Mouse (Mus musculus) intestine, embryonic 16.5 days (tissue): ENCODE measurements around the gene Babam2. TPM values are rescaled to one million over a fixed set of nuclear protein-coding genes. Genes with fewer than 3 reads are reported as not detected.

Source experiments
- ATAC-seq: fragments of 200-750 bp; cut with Nextera tagmentation; 2 replicates; pipeline ENCODE4 v1.8.0; 2017; ENCODE audit warnings: moderate TSS enrichment, moderate library complexity
- H3K27ac ChIP-seq: fragments of 300-500 bp; sonication (generic); 2 replicates; pipeline ENCODE4 v1.5.1; 2014; ENCODE audit warnings: mild to moderate bottlenecking, low read length
- H3K27me3 ChIP-seq: fragments of 300-500 bp; sonication (generic); replicated peaks from 2 replicates; pipeline ENCODE4 v1.6.1; 2014; ENCODE audit warnings: low read length, control low read depth, mixed read lengths; ENCODE audit not compliant: control insufficient read depth, insufficient read depth
- H3K36me3 ChIP-seq: fragments of 300-500 bp; sonication (generic); 2 replicates; pipeline ENCODE4 v1.6.1; 2014; ENCODE audit warnings: low read length, control low read depth; ENCODE audit not compliant: control insufficient read depth, insufficient read depth
- H3K4me1 ChIP-seq: fragments of 300-500 bp; sonication (generic); 2 replicates; pipeline ENCODE4 v1.6.1; 2014; ENCODE audit warnings: low read length, control low read depth, mixed read lengths; ENCODE audit not compliant: control insufficient read depth, insufficient read depth
- H3K4me2 ChIP-seq: fragments of 300-500 bp; sonication (generic); 2 replicates; pipeline ENCODE4 v1.6.1; 2014; ENCODE audit warnings: low read depth, low read length, control low read depth
- H3K4me3 ChIP-seq: fragments of 300-500 bp; sonication (generic); 2 replicates; pipeline ENCODE4 v1.5.1; 2014; ENCODE audit warnings: mild to moderate bottlenecking, low read length
- H3K9ac ChIP-seq: fragments of 300-500 bp; sonication (generic); 2 replicates; pipeline ENCODE4 v1.6.1; 2014; ENCODE audit warnings: low read depth, low read length
- H3K9me3 ChIP-seq: fragments of 300-500 bp; sonication (generic); 2 replicates; pipeline ENCODE4 v1.6.1; 2016; ENCODE audit warnings: low read length, control low read depth; ENCODE audit not compliant: control insufficient read depth
- WGBS: fragments of 180-500 bp; shearing (Covaris S2); extraction: QIAGEN DNeasy Blood & Tissue Kit; methylation state at CpG from one replicate; pipeline ENCODE4 v1.1.7; 2014; 5-methylcytosine and 5-hydroxymethylcytosine counted together
- polyA plus RNA-seq: library from polyadenylated mRNA; unstranded; fragments of >200 nt; fragmentation: Nextera tagmentation; extraction: Ambion mirVana; gene quantifications from 2 replicates; pipeline ENCODE4 v1.2.1, GENCODE M21; 2015

Gene Babam2
- polyA plus RNA-seq, 1 experiment from 2014 or later: 69.0 TPM

GRCm38 (mm10) chr5:31828747-31829146, 131.3 kb downstream of the Babam2 start:
- no peaks in the 10 kb centered on the region for H3K36me3 ChIP-seq
- peak; percentile 66 for ATAC-seq
- no peaks in the 10 kb centered on the region for H3K9me3 ChIP-seq
- no peak overlapping the region for H3K4me2 ChIP-seq
- H3K4me3 ChIP-seq: no peak overlapping the region
- WGBS: 73% methylated on average over 10 of the region's 10 CpGs
- H3K27ac ChIP-seq: no peak overlapping the region
- no peaks in the 10 kb centered on the region for H3K27me3 ChIP-seq
- no peak overlapping the region for H3K9ac ChIP-seq
- peaks cover 1% of the 10 kb centered on the region; the same call in 1 of the 2 replicates for H3K4me1 ChIP-seq

DNA sequence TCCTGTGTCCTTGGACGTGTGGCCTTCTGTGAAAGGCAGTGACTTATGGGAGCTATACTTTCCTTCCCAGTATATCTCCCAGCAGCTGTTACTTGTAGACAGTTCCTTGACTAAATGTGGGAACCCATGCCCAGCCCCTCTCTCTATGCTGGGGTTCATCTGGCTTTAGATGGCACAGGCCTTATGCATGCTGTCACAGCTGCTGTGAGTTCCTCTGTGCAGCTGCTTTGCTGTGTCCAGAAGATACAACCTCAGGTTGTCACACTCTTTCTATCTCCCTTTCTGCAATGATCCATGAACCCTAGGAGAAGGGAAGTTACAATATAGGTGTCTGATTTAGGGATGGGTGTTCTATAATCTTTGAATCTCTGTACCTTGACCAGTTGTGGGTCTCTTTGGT, 132.1 kb downstream of the Babam2 start:
- no peak overlapping the region for H3K27ac ChIP-seq
- no peak overlapping the region for H3K9ac ChIP-seq
- no peak overlapping the region for H3K4me3 ChIP-seq
- no peaks in the 10 kb centered on the region for H3K27me3 ChIP-seq
- H3K36me3 ChIP-seq: no peaks in the 10 kb centered on the region
- H3K9me3 ChIP-seq: no peaks in the 10 kb centered on the region
- no peak overlapping the region for H3K4me2 ChIP-seq
- H3K4me1 ChIP-seq: no peaks in the 10 kb centered on the region
- no peak for ATAC-seq
- 63% methylated on average over 1 of the region's 1 CpGs for WGBS

DNA sequence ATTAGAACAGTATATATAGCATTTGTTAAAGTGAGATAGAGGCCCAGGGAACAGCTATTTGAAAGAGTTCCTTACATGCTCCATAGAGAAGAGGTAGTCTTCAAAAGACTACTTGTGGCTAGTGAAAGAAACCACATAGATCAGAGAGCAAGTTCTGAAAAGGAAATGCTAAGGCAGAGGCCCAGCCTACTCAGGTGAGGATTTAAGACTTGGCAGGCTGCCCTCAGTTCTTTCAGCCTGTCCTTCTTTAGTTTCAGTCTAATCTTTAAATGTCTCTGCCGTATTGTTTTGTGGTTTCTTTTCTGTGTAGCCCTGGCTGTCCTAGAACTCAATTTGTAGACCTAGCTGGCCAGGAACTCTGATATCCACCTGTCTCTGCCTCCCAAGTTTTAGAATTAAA, 134.1 kb downstream of the Babam2 start:
- Histone ChIP-seq H3K27me3 (no peaks in the 10 kb centered on the region), H3K9ac (no peak overlapping the region), H3K27ac (0 out of 2 replicates have a peak overlapping the region, but pooled peaks have one; percentile 8), H3K4me3 (no peak overlapping the region), H3K4me1 (no peaks in the 10 kb centered on the region), H3K36me3 (no peaks in the 10 kb centered on the region), H3K9me3 (no peaks in the 10 kb centered on the region), H3K4me2 (no peak overlapping the region)
- ATAC-seq: no peak
- WGBS: 68% methylated on average over 1 of the region's 1 CpGs

DNA sequence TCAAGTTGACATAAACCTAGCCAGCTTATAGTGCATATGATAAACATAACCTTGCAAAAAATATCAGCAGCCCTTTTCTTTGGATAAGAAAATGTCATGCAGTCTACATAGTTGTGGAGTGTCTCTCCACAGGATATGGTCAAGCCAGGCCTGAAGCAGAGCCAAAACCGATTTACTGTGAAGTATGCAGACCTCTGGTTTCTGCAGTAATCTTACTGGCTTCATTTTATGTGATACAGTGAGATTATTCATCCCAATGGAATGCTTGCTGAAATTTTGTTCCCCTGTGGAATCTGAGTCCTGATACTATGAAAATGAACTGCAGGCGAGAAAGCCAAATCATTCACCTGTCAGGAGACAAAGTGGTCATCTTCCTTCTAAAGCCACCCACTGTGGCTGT, 138.2 kb downstream of the Babam2 start:
- no peak for ATAC-seq
- Histone ChIP-seq H3K27me3 (no peaks in the 10 kb centered on the region), H3K27ac (no peak overlapping the region), H3K4me1 (no peaks in the 10 kb centered on the region), H3K4me2 (no peak overlapping the region), H3K36me3 (no peaks in the 10 kb centered on the region), H3K4me3 (no peak overlapping the region), H3K9me3 (no peaks in the 10 kb centered on the region), H3K9ac (no peak overlapping the region)
- 90% methylated on average over 2 of the region's 2 CpGs for WGBS

- Histone ChIP-seq H3K36me3 (no peaks in the 10 kb centered on the region), H3K9ac (no peak overlapping the region), H3K4me2 (no peak overlapping the region), H3K4me3 (no peak overlapping the region), H3K27ac (no peak overlapping the region), H3K9me3 (no peaks in the 10 kb centered on the region), H3K4me1 (no peaks in the 10 kb centered on the region), H3K27me3 (no peaks in the 10 kb centered on the region)
- ATAC-seq: no peak
These were observed 142.5 kb downstream of the Babam2 start for GRCm38 (mm10) chr5:31839973-31840372.

GRCm38 (mm10) chr5:31840406-31840805, 142.9 kb downstream of the Babam2 start:
- Histone ChIP-seq H3K36me3 (no peaks in the 10 kb centered on the region), H3K4me2 (no peak overlapping the region), H3K9ac (no peak overlapping the region), H3K27ac (no peak overlapping the region), H3K4me3 (no peak overlapping the region), H3K9me3 (no peaks in the 10 kb centered on the region), H3K4me1 (no peaks in the 10 kb centered on the region), H3K27me3 (no peaks in the 10 kb centered on the region)
- 66% methylated on average over 1 of the region's 1 CpGs for WGBS
- no peak for ATAC-seq

DNA sequence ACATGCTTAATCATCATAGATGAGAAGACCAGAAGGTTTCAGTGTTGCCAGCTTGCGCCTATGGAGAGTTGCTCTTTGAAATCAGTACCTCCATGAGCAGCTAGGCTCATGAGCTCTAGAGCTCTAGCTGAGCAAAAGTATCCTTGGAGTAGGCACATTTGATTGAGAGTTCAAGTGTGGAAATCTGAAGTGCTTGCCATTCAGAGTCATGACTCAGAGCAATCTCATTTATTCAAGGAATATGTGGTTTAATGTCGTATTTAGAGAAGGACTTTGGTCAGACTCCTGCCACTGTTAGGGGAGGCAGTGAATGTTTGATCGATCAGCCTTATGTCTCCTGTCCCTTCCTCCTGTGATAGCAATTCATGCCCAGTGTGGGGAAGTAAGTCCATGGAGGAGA, 147.4 kb downstream of the Babam2 start:
- H3K9ac ChIP-seq: no peak overlapping the region
- no peak overlapping the region for H3K4me2 ChIP-seq
- H3K9me3 ChIP-seq: no peaks in the 10 kb centered on the region
- H3K4me1 ChIP-seq: no peaks in the 10 kb centered on the region
- no peaks in the 10 kb centered on the region for H3K27me3 ChIP-seq
- no peak overlapping the region for H3K27ac ChIP-seq
- no peaks in the 10 kb centered on the region for H3K36me3 ChIP-seq
- WGBS: 73% methylated on average over 3 of the region's 3 CpGs
- no peak overlapping the region for H3K4me3 ChIP-seq
- ATAC-seq: peak; percentile 31; the same call in 1 of the 2 replicates

- H3K9me3 ChIP-seq: no peaks in the 10 kb centered on the region
- H3K36me3 ChIP-seq: no peaks in the 10 kb centered on the region
- no peak overlapping the region for H3K27ac ChIP-seq
- ATAC-seq: peak; percentile 44
- H3K4me1 ChIP-seq: no peaks in the 10 kb centered on the region
- no peak overlapping the region for H3K4me2 ChIP-seq
- no peak overlapping the region for H3K9ac ChIP-seq
- H3K4me3 ChIP-seq: no peak overlapping the region
- no peaks in the 10 kb centered on the region for H3K27me3 ChIP-seq
These were observed 149.5 kb downstream of the Babam2 start for GRCm38 (mm10) chr5:31846971-31847370.

DNA sequence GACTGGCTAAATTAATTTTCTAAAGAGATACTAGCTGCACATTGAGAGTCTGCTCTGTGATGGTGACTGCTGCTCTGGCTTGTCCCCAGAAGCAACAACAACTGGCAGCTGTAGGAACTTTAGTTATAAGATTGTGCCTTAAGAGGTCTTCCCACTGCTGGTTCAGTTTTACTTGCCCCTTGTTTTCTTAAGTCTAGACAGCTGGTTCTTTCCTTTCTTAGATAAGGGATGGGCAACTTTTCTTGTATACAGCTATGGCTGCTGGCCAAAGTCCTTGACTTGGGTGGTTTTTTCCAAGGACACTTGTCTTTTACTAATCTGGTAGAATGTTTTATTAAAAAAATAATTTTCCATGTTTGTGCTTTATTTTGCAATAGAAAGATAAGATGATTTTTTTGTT, 151.5 kb downstream of the Babam2 start:
- H3K27me3 ChIP-seq: no peaks in the 10 kb centered on the region
- H3K4me2 ChIP-seq: no peak overlapping the region
- H3K4me3 ChIP-seq: no peak overlapping the region
- no peak overlapping the region for H3K9ac ChIP-seq
- no peaks in the 10 kb centered on the region for H3K4me1 ChIP-seq
- H3K9me3 ChIP-seq: no peaks in the 10 kb centered on the region
- ATAC-seq: no peak
- no peaks in the 10 kb centered on the region for H3K36me3 ChIP-seq
- H3K27ac ChIP-seq: no peak overlapping the region

- ATAC-seq: peak; percentile 60; the same call in 1 of the 2 replicates
- H3K4me2 ChIP-seq: no peak overlapping the region
- H3K27me3 ChIP-seq: no peaks in the 10 kb centered on the region
- H3K9me3 ChIP-seq: no peaks in the 10 kb centered on the region
- WGBS: 71% methylated on average over 1 of the region's 1 CpGs
- no peak overlapping the region for H3K27ac ChIP-seq
- H3K36me3 ChIP-seq: no peaks in the 10 kb centered on the region
- H3K4me3 ChIP-seq: no peak overlapping the region
- no peak overlapping the region for H3K9ac ChIP-seq
- no peaks in the 10 kb centered on the region for H3K4me1 ChIP-seq
These were observed 155.3 kb downstream of the Babam2 start for GRCm38 (mm10) chr5:31852786-31853185.
